ENCODE assay signal across 6 mouse cellular contexts in genomic region chr8:125127621-125128020, GRCm38 (mm10).
"Had no signal": no experiment of that assay in that cellular context is flagged by ENCODE, and none has a peak within 500 bp of the region (broad histone marks: within the 10 kb centered on the region; RNA-seq: fewer than 3 reads in every experiment).

No protein-coding gene starts in this region.

- H3K9me3 ChIP-seq: limb, embryonic 13.5 days; midbrain, embryonic 12.5 days; neural tube, embryonic 13.5 days had no signal

- H3K4me2 ChIP-seq: limb, embryonic 13.5 days; midbrain, embryonic 12.5 days; neural tube, embryonic 13.5 days had no signal

- ATAC-seq: midbrain, embryonic 16.5 days had no signal

- H3K9ac ChIP-seq: limb, embryonic 13.5 days; midbrain, embryonic 12.5 days; neural tube, embryonic 13.5 days had no signal

- H3K4me1 ChIP-seq: limb, embryonic 13.5 days; midbrain, embryonic 12.5 days had no signal

- H3K36me3 ChIP-seq: limb, embryonic 13.5 days; midbrain, embryonic 12.5 days; neural tube, embryonic 13.5 days had no signal

- H3K4me3 ChIP-seq: layer of hippocampus, adult 2 months; limb, embryonic 13.5 days; midbrain, embryonic 12.5 days; neural tube, embryonic 13.5 days had no signal

- H3K27ac ChIP-seq: layer of hippocampus, adult 2 months; limb, embryonic 13.5 days; midbrain, embryonic 12.5 days; neural tube, embryonic 13.5 days; stomach, postnatal 0 days had no signal
